Mouse (Mus musculus): ENCODE results near the gene Atxn7l2.

GRCm38 (mm10) chr3:108226558-108227350, 16.0 kb upstream of the Atxn7l2 start, which contains the start of gene Sypl2:
- TF ChIP-seq CTCF (IDR thresholded peaks at IDR 0.05; ENCODE audit: borderline replicate concordance, insufficient read depth, low read depth, low read length), result no peak
- TF ChIP-seq POLR2A (IDR thresholded peaks at IDR 0.05; ENCODE audit: borderline replicate concordance, insufficient read depth, low read length), result no peak
